In the genomic region with DNA sequence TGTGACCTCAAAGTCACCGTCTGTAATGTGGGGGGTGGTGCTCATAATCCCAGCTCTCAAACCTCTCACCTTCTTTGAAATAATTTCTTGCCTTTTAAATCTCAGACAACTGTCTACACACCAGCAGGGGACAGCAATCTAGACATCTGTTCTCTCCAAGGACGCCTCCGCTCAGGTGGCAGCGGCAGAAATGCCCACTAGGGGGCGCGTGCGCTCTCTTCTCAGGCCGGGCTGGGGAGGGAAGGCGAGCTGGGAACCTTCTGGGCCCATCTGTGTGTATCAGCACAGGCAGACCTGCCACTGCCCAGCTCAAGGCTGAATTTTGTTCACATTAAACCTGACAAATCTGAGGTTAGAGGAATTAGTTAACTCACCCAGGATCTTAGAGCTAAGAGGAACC, we compare ENCODE assay signal across 8 mouse cellular contexts. TPM values are rescaled to one million over a fixed set of nuclear protein-coding genes. Genes with fewer than 3 reads are reported as not detected.
DNase-seq lines count a peak whose midpoint lies in the region; ATAC-seq and TF ChIP-seq lines count a peak whose summit lies in the region.

No protein-coding gene starts in this region.

- intact Hi-C loops in heart, adult 2 months (cut with DNase I) = loop anchor here (5.0 kb wide), 2 partner anchors 110 to 390 kb away; no protein-coding TSS in a partner anchor

- H3K9ac ChIP-seq in heart, adult 2 months (ENCODE audit: low read depth, low read length) = no peak overlapping the region
- no peak overlapping the region for H3K9ac ChIP-seq in CH12.LX (ENCODE audit: insufficient read depth, low read depth)
- no peak overlapping the region for H3K9ac ChIP-seq in forebrain, embryonic 15.5 days (replicated peaks)
- H3K9ac ChIP-seq in liver, adult 2 months (ENCODE audit: low read depth, low read length) = no peak overlapping the region

- no peaks in the 10 kb centered on the region for H3K4me1 ChIP-seq in heart, adult 2 months (ENCODE audit: control insufficient read depth, insufficient read depth, low read length)
- no peaks in the 10 kb centered on the region for H3K4me1 ChIP-seq in heart, embryonic 10.5 days
- H3K4me1 ChIP-seq in CH12.LX (ENCODE audit: control insufficient read depth in 1 of 2, insufficient read depth in 2 of 2) = peaks cover 0 to 14% of the 10 kb centered on the region in 2 experiments; a peak in 2 of 4 replicates
- no peaks in the 10 kb centered on the region for H3K4me1 ChIP-seq in forebrain, embryonic 15.5 days
- H3K4me1 ChIP-seq in liver, adult 2 months (ENCODE audit: control insufficient read depth, insufficient read depth, low read length) = no peaks in the 10 kb centered on the region

- TF ChIP-seq CTCF in heart, adult 2 months (IDR thresholded peaks at IDR 0.05) = peak; percentile 79
- peak in 1 of 2 experiments; percentile 80; a peak in 3 of 4 replicates for TF ChIP-seq CTCF in CH12.LX (conservative IDR thresholded peaks at IDR 0.05 in 1 of 2, IDR thresholded peaks at IDR 0.05 in 1 of 2; ENCODE audit: low read depth in 2 of 2, low read length in 2 of 2)
- TF ChIP-seq CTCF in liver, adult 2 months (IDR thresholded peaks at IDR 0.05; ENCODE audit: low read depth, low read length) = peak; percentile 88

- H3K4me2 ChIP-seq in CH12.LX (ENCODE audit: insufficient read depth, low read depth, poor library complexity, severe bottlenecking) = no peak overlapping the region
- no peak overlapping the region for H3K4me2 ChIP-seq in forebrain, embryonic 15.5 days (replicated peaks)

- TF ChIP-seq RAD21 in CH12.LX (IDR thresholded peaks at IDR 0.05; ENCODE audit: low read depth, low read length) = peak; percentile 50

- H3K79me2 ChIP-seq in heart, adult 2 months (replicated peaks; ENCODE audit: control insufficient read depth, insufficient read depth, low read length) = no peaks in the 10 kb centered on the region
- no peaks in the 10 kb centered on the region for H3K79me2 ChIP-seq in CH12.LX (replicated peaks; ENCODE audit: control insufficient read depth, extremely low read depth, insufficient read depth, poor library complexity, severe bottlenecking)
- no peaks in the 10 kb centered on the region for H3K79me2 ChIP-seq in liver, adult 2 months (ENCODE audit: control insufficient read depth, insufficient read depth, low read length)

- H3K36me3 ChIP-seq in heart, adult 2 months (ENCODE audit: control insufficient read depth, insufficient read depth, low read length) = no peaks in the 10 kb centered on the region
- H3K36me3 ChIP-seq in heart, embryonic 10.5 days = 0 out of 2 replicates have a peak, but pooled peaks cover 2% of the 10 kb centered on the region
- H3K36me3 ChIP-seq in CH12.LX (replicated peaks in 1 of 2; ENCODE audit: control insufficient read depth in 1 of 2, insufficient read depth in 1 of 2, low read length in 1 of 2) = peaks cover 0 to 14% of the 10 kb centered on the region in 2 experiments
- no peaks in the 10 kb centered on the region for H3K36me3 ChIP-seq in forebrain, embryonic 15.5 days
- H3K36me3 ChIP-seq in liver, adult 2 months (ENCODE audit: control insufficient read depth, insufficient read depth, low read length) = no peaks in the 10 kb centered on the region

- in situ Hi-C loops in CH12.LX (cut with MboI; ENCODE audit: low pct_ligation_motif_present, low pct_unique_long_range_greater_than_20kb, low sequenced_read_pairs) = no loop called here

- H3K27me3 ChIP-seq in heart, adult 2 months (ENCODE audit: control insufficient read depth, insufficient read depth, low read length) = no peaks in the 10 kb centered on the region
- H3K27me3 ChIP-seq in heart, embryonic 10.5 days (ENCODE audit: insufficient read depth, poor library complexity, severe bottlenecking) = no peaks in the 10 kb centered on the region
- H3K27me3 ChIP-seq in CH12.LX (replicated peaks) = no peaks in the 10 kb centered on the region
- no peaks in the 10 kb centered on the region for H3K27me3 ChIP-seq in forebrain, embryonic 15.5 days
- H3K27me3 ChIP-seq in liver, adult 2 months (ENCODE audit: control insufficient read depth, insufficient read depth, low read length) = no peaks in the 10 kb centered on the region

- WGBS in heart, adult 2 months = 33% methylated on average over 9 of the region's 9 CpGs
- WGBS in heart, embryonic 10.5 days = 21% methylated on average over 9 of the region's 9 CpGs
- WGBS in forebrain, embryonic 15.5 days = 17% methylated on average over 9 of the region's 9 CpGs
- 26% methylated on average over 9 of the region's 9 CpGs for WGBS in liver, adult 2 months

- TF ChIP-seq POLR2A in heart, adult 2 months (IDR thresholded peaks at IDR 0.05; ENCODE audit: insufficient read depth, low read depth, low read length) = no peak
- TF ChIP-seq POLR2A in CH12.LX (IDR thresholded peaks at IDR 0.05; ENCODE audit: low read depth, low read length) = no peak
- no peak for TF ChIP-seq POLR2A in liver, adult 2 months (IDR thresholded peaks at IDR 0.05; ENCODE audit: extremely low read depth, insufficient read depth, low read length)

- H3K9me3 ChIP-seq in heart, embryonic 10.5 days = no peaks in the 10 kb centered on the region
- no peaks in the 10 kb centered on the region for H3K9me3 ChIP-seq in CH12.LX (replicated peaks; ENCODE audit: low read length)
- H3K9me3 ChIP-seq in forebrain, embryonic 15.5 days = no peaks in the 10 kb centered on the region

- no peak for TF ChIP-seq EP300 in heart, adult 2 months (IDR thresholded peaks at IDR 0.05; ENCODE audit: insufficient read depth, low read depth, low read length)
- TF ChIP-seq EP300 in CH12.LX (IDR thresholded peaks at IDR 0.05; ENCODE audit: low read length) = no peak

- H3K4me3 ChIP-seq in heart, adult 2 months = no peak overlapping the region
- H3K4me3 ChIP-seq in heart, embryonic 10.5 days = no peak overlapping the region
- H3K4me3 ChIP-seq in CH12.LX (replicated peaks in 1 of 3; ENCODE audit: low read depth in 2 of 3, low read length in 2 of 3, poor library complexity in 1 of 3) = no peak overlapping the region
- H3K4me3 ChIP-seq in forebrain, embryonic 15.5 days = no peak overlapping the region
- H3K4me3 ChIP-seq in liver, adult 2 months (ENCODE audit: insufficient read depth, low read depth, low read length) = no peak overlapping the region

- dilution Hi-C loops in CH12.LX (cut with MboI; ENCODE audit: extremely low pct_ligation_motif_present, extremely low pct_unique_long_range_greater_than_20kb, low sequenced_read_pairs) = no loop called here

- H3K27ac ChIP-seq in heart, adult 2 months = no peak overlapping the region
- H3K27ac ChIP-seq in heart, embryonic 10.5 days = no peak overlapping the region
- H3K27ac ChIP-seq in CH12.LX (ENCODE audit: insufficient read depth, low read depth) = no peak overlapping the region
- H3K27ac ChIP-seq in forebrain, embryonic 15.5 days (replicated peaks) = no peak overlapping the region
- H3K27ac ChIP-seq in liver, adult 2 months (replicated peaks; ENCODE audit: insufficient read depth, low read depth, low read length) = no peak overlapping the region

- DNase-seq in heart, adult 2 months = peak; percentile 13 to 58
- no peak for DNase-seq in heart, embryonic 10.5 days (ENCODE audit: low spot score)
- DNase-seq in CH12.LX (ENCODE audit: extremely low read depth) = peak; percentile 50
- peak; percentile 57 for DNase-seq in cerebellum, adult 11 months
- DNase-seq in liver, adult 2 months (ENCODE audit: extremely low read depth, low read depth, low spot score) = no peak
- DNase-seq in urinary bladder, postnatal 10 days (ENCODE audit: low spot score) = no peak

- peak; percentile 51 for ATAC-seq in forebrain, embryonic 15.5 days (replicated peaks)
- ATAC-seq in monocyte, adult 5-6 weeks (replicated peaks; ENCODE audit: insufficient number of reproducible peaks, low FRiP score, low TSS enrichment, poor library complexity, severe bottlenecking) = 0 out of 2 replicates have a peak, but pooled peaks have one; percentile 33

TF ChIP-seq in CH12.LX, 34 proteins besides CTCF, POLR2A, EP300 and RAD21:
- 0 out of 2 replicates have a peak, but pooled peaks have one; percentile 24 for TF ChIP-seq TCF12 (IDR thresholded peaks at IDR 0.05; ENCODE audit: low read depth, low read length)
- peak; percentile 58 for TF ChIP-seq SMC3 (IDR thresholded peaks at IDR 0.05; ENCODE audit: low read depth, low read length)
- no peak for TF ChIP-seq ZKSCAN1 (IDR thresholded peaks at IDR 0.05; ENCODE audit: borderline replicate concordance, low read depth, low read length)

RNA-seq across cellular contexts. Expression of gene Dhx15, which starts 58.2 kb away (rescaled TPM):
- 10 to 100 TPM; 54.1 to 54.8 TPM for total RNA-seq in heart, adult 2 months (2021)
- 24.0 and 51.3 TPM in 2 replicates for polyA plus RNA-seq in heart, adult 2 months (2012; rRNA removed)
- polyA plus RNA-seq in heart, embryonic 10.5 days (2016; fragmentation: Nextera tagmentation; extraction: Ambion mirVana) = 114 and 139 TPM in 2 replicates
- total RNA-seq in CH12.LX (2012; rRNA removed) (101 and 136 TPM in 2 replicates), CH12.LX (2014; rRNA removed) (355 and 441 TPM in 2 replicates)
- 259 and 287 TPM in 2 replicates for polyA plus RNA-seq in CH12.LX (2012; ENCODE audit: insufficient read length, low read depth)
- 168 and 171 TPM in 2 replicates for polyA plus RNA-seq in forebrain, embryonic 15.5 days (2015; fragmentation: Nextera tagmentation; extraction: Ambion mirVana)
- total RNA-seq in liver, adult 2 months (2014; rRNA removed) = 65.7 and 67.9 TPM in 2 replicates
- polyA plus RNA-seq in liver, adult 2 months (2012; rRNA removed) = 16.4 and 17.4 TPM in 2 replicates
- 357 to 407 TPM (median 362 TPM) in 3 replicates for total RNA-seq in monocyte, adult 5-6 weeks (2017)

Comparison
In these comparisons a context has a peak if more than half of its experiments do, and no peak if none do; other contexts are left out.
1. DNase-seq: peak in heart, adult 2 months (2 of 2), CH12.LX (single experiment) and cerebellum, adult 11 months (single experiment); none in heart, embryonic 10.5 days (single experiment), liver, adult 2 months (single experiment) and urinary bladder, postnatal 10 days (single experiment).